Mouse (Mus musculus) embryonic fibroblast, embryonic 13.5 days (primary cell): Measurements from ENCODE around the gene Zdhhc12.

Source experiments
- CTCF ChIP-seq: IDR thresholded peaks from 2 replicates; pipeline ENCODE4 v1.5.1; 2011; ENCODE audit warnings: mild to moderate bottlenecking, control low read depth, low read length, moderate library complexity, borderline replicate concordance; ENCODE audit not compliant: insufficient read depth
- POLR2A ChIP-seq: IDR thresholded peaks from 2 replicates; pipeline ENCODE4 v1.6.1; 2011; ENCODE audit warnings: low read depth, mild to moderate bottlenecking, control low read depth, low read length, moderate library complexity

DNA sequence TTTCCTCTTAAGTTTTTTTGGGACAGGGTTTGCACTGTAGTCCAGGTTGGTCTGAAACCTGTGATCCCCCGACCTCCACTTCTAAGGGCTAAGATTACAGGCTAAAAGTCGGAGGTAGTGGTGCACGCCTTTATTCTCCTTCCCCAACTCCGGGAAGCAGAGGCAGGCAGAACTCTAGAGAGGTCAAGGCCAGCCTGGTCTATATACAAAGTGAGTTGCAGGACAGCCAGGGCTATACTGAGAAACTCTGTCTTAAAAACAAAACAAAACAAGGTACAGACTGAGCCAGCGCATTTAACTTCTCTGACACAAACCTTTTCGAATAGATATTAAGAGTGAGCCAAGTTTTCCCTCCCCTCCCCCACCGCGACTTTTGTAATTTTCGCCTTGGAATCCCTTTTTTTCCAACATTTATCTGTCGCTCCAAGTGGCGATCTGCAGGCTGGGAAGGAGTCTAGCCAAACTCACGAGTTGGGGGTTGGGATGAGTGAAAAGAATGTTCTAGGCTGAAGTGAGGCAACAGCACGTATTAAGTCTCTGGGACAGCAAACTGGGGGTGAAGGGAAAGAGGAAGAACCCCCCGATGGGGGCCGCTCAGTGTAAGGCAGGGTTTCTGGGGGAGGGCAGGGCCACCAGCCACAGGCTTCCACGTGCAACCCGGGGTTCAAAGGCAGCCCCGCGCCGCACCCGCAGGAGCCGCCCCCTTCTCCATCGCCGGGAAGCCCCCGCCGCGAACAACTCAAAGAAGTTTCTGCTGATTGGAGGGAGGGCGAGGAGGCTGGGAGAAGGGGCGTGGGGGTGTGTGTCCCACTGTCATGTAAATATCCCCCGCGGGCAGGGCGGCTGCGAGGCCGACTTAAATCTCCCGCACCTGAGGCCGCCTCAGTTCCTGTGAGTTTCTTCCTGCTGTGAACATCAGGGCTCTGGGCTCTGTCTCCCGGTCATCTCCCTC is 32.0 kb downstream of the Zdhhc12 start:
- TF ChIP-seq CTCF (no peak), POLR2A (peak; percentile 56; the same call in 1 of the 2 replicates)
